Mouse (Mus musculus) heart, embryonic 10.5 days (tissue): ENCODE measurements at regions not wholly inside any gene's neighbourhood (a gene's known extent, or its start where the extent isn't known, plus 50 kb on each side); places are given as distances from the start of the nearest gene placed in this dataset.

ENCODE experiments used
- DNase-seq: peaks from one replicate; pipeline ENCODE4 v3.0.0-alpha.2; 2017; ENCODE audit warnings: low spot score
- H3K27ac ChIP-seq: fragments of 300-500 bp; sonication (generic); 2 replicates; pipeline ENCODE4 v1.5.1; 2016; ENCODE audit warnings: mild to moderate bottlenecking
- H3K27me3 ChIP-seq: fragments of 300-500 bp; sonication (generic); 2 replicates; pipeline ENCODE4 v1.6.1; 2016; ENCODE audit warnings: mild to moderate bottlenecking; ENCODE audit not compliant: poor library complexity, insufficient read depth, severe bottlenecking
- H3K36me3 ChIP-seq: fragments of 300-500 bp; sonication (generic); 2 replicates; pipeline ENCODE4 v1.6.1; 2016; ENCODE audit warnings: mild to moderate bottlenecking, moderate library complexity
- H3K4me1 ChIP-seq: fragments of 300-500 bp; sonication (generic); 2 replicates; pipeline ENCODE4 v1.6.1; 2016; ENCODE audit warnings: mild to moderate bottlenecking
- H3K4me3 ChIP-seq: fragments of 300-500 bp; sonication (generic); 2 replicates; pipeline ENCODE4 v1.5.1; 2016; ENCODE audit warnings: mild to moderate bottlenecking, moderate library complexity
- H3K9me3 ChIP-seq: fragments of 300-500 bp; sonication (generic); 2 replicates; pipeline ENCODE4 v1.6.1; 2016; ENCODE audit warnings: mild to moderate bottlenecking, moderate library complexity
- WGBS: fragments of 180-500 bp; shearing (Covaris S2); methylation state at CpG from one replicate; pipeline ENCODE4 v1.1.7; 2016; 5-methylcytosine and 5-hydroxymethylcytosine counted together

GRCm38 (mm10) chr6:82833867-82834266, 59.6 kb upstream of the Hk2 start:
- no peak overlapping the region for H3K27ac ChIP-seq
- no peak overlapping the region for H3K4me3 ChIP-seq
- peaks cover 16% of the 10 kb centered on the region for H3K4me1 ChIP-seq
- H3K9me3 ChIP-seq: no peaks in the 10 kb centered on the region
- WGBS: 89% methylated on average over 6 of the region's 6 CpGs
- H3K36me3 ChIP-seq: no peaks in the 10 kb centered on the region
- no peak for DNase-seq
- no peaks in the 10 kb centered on the region for H3K27me3 ChIP-seq

GRCm38 (mm10) chr6:82831211-82831610, 57.0 kb upstream of the Hk2 start:
- Histone ChIP-seq H3K27ac (peak overlapping the region; percentile 62; the same call in 1 of the 2 replicates), H3K27me3 (no peaks in the 10 kb centered on the region), H3K4me3 (no peak overlapping the region), H3K36me3 (no peaks in the 10 kb centered on the region), H3K4me1 (peaks cover 16% of the 10 kb centered on the region), H3K9me3 (no peaks in the 10 kb centered on the region)
- 33% methylated on average over 1 of the region's 1 CpGs for WGBS
- no peak for DNase-seq

DNA sequence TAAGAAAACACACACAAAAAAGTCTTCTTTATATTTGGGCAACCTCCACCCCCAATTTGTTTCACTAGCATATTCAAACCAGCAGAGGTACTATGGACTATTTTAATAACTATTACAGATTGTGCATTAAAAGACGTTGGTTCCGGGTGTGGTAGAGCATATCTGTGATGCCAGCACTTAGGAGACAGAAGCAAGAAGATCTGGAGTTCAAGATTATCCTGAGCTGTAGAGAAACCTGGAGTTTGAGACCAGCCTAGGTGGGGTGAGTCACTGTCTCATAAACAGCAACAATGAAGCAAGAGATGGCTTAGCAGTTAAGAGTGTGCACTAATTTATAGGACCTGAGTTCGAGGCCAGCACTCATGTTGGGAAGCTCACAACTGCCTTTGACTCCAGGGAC, 50.4 kb upstream of the Hk2 start:
- Histone ChIP-seq H3K36me3 (no peaks in the 10 kb centered on the region), H3K9me3 (no peaks in the 10 kb centered on the region), H3K4me3 (no peak overlapping the region), H3K4me1 (peaks cover 33% of the 10 kb centered on the region), H3K27ac (peak overlapping the region; percentile 89; the same call in 1 of the 2 replicates), H3K27me3 (no peaks in the 10 kb centered on the region)
- no peak for DNase-seq
- 86% methylated on average over 3 of the region's 3 CpGs for WGBS

GRCm38 (mm10) chr6:82824240-82824639, 50.0 kb upstream of the Hk2 start:
- Histone ChIP-seq H3K27me3 (no peaks in the 10 kb centered on the region), H3K27ac (peak overlapping the region; percentile 89), H3K9me3 (no peaks in the 10 kb centered on the region), H3K4me3 (peak overlapping the region; percentile 8; the same call in 1 of the 2 replicates), H3K4me1 (peaks cover 33% of the 10 kb centered on the region), H3K36me3 (no peaks in the 10 kb centered on the region)
- WGBS: 36% methylated on average over 8 of the region's 8 CpGs
- no peak for DNase-seq
